Mouse (Mus musculus) hindbrain, embryonic 14.5 days (tissue): ENCODE data around the gene Madd. TPM values are rescaled to one million over a fixed set of nuclear protein-coding genes. Genes with fewer than 3 reads are reported as not detected.
A peak's percentile ranks its signal among the peaks of the same experiment; 100 is the strongest.

Source experiments
- ATAC-seq: fragments of 200-750 bp; cut with Nextera tagmentation; 2 replicates; pipeline ENCODE4 v1.8.0; 2017; ENCODE audit warnings: moderate number of reproducible peaks, mild to moderate bottlenecking, moderate TSS enrichment, moderate library complexity; ENCODE audit not compliant: low FRiP score
- DNase-seq: peaks from one replicate; pipeline ENCODE4 v3.0.0-alpha.2; 2015; ENCODE audit warnings: low spot score
- H3K27ac ChIP-seq: fragments of 300-500 bp; sonication (generic); 2 replicates; pipeline ENCODE4 v1.5.1; 2014; ENCODE audit warnings: mild to moderate bottlenecking, moderate library complexity
- H3K27me3 ChIP-seq: fragments of 300-500 bp; sonication (generic); 2 replicates; pipeline ENCODE4 v1.6.1; 2014; ENCODE audit warnings: mild to moderate bottlenecking, low read length, mixed read lengths; ENCODE audit not compliant: control insufficient read depth, insufficient read depth
- H3K36me3 ChIP-seq: fragments of 300-500 bp; sonication (generic); replicated peaks from 2 replicates; pipeline ENCODE4 v1.6.1; 2014; ENCODE audit not compliant: control insufficient read depth, insufficient read depth
- H3K4me1 ChIP-seq: fragments of 300-500 bp; sonication (generic); replicated peaks from 2 replicates; pipeline ENCODE4 v1.6.1; 2014; ENCODE audit warnings: antibody characterized with exemption, low read length, mixed read lengths; ENCODE audit not compliant: control insufficient read depth, insufficient read depth
- H3K4me2 ChIP-seq: fragments of 300-500 bp; sonication (generic); replicated peaks from 2 replicates; pipeline ENCODE4 v1.6.1; 2014; ENCODE audit warnings: mild to moderate bottlenecking, moderate library complexity
- H3K4me3 ChIP-seq: fragments of 300-500 bp; sonication (generic); replicated peaks from 2 replicates; pipeline ENCODE4 v1.5.1; 2014; ENCODE audit warnings: mild to moderate bottlenecking, low read length
- H3K9ac ChIP-seq: fragments of 300-500 bp; sonication (generic); 2 replicates; pipeline ENCODE4 v1.6.1; 2014
- H3K9me3 ChIP-seq: fragments of 300-500 bp; sonication (generic); 2 replicates; pipeline ENCODE4 v1.6.1; 2016; ENCODE audit warnings: low read length; ENCODE audit not compliant: control insufficient read depth
- WGBS: fragments of 180-500 bp; shearing (Covaris S2); extraction: QIAGEN DNeasy Blood & Tissue Kit; methylation state at CpG from one replicate; pipeline ENCODE4 v1.1.7; 2014; 5-methylcytosine and 5-hydroxymethylcytosine counted together
- polyA plus RNA-seq: library from polyadenylated mRNA; unstranded; fragments of >200 nt; fragmentation: Nextera tagmentation; extraction: Ambion mirVana; gene quantifications from 2 replicates; pipeline ENCODE4 v1.2.1, GENCODE M21; 2014

The Madd gene
- polyA plus RNA-seq, 1 experiment from 2014 or later: 51.6 TPM

GRCm38 (mm10) chr2:91198888-91199287 is 15.3 kb upstream of the Madd start:
- no peak overlapping the region for H3K4me3 ChIP-seq
- no peaks in the 10 kb centered on the region for H3K36me3 ChIP-seq
- H3K9ac ChIP-seq: no peak overlapping the region
- H3K27me3 ChIP-seq: no peaks in the 10 kb centered on the region
- ATAC-seq (no peak), DNase-seq (no peak)
- no peak overlapping the region for H3K4me2 ChIP-seq
- H3K9me3 ChIP-seq: no peaks in the 10 kb centered on the region
- 87% methylated on average over 3 of the region's 3 CpGs for WGBS
- no peak overlapping the region for H3K27ac ChIP-seq
- peaks cover 14% of the 10 kb centered on the region for H3K4me1 ChIP-seq

- no peaks in the 10 kb centered on the region for H3K9me3 ChIP-seq
- H3K36me3 ChIP-seq: no peaks in the 10 kb centered on the region
- ATAC-seq (no peak), DNase-seq (no peak)
- H3K4me1 ChIP-seq: peaks cover 1% of the 10 kb centered on the region; the same call in 1 of the 2 replicates
- no peak overlapping the region for H3K4me2 ChIP-seq
- H3K4me3 ChIP-seq: no peak overlapping the region
- H3K9ac ChIP-seq: no peak overlapping the region
- H3K27me3 ChIP-seq: no peaks in the 10 kb centered on the region
- H3K27ac ChIP-seq: no peak overlapping the region
- 71% methylated on average over 3 of the region's 3 CpGs for WGBS
These were observed 13.0 kb upstream of the Madd start for GRCm38 (mm10) chr2:91196577-91197001.

GRCm38 (mm10) chr2:91194624-91195332 is 11.1 kb upstream of the Madd start:
- ATAC-seq: peak; percentile 72
- Histone ChIP-seq H3K36me3 (no peaks in the 10 kb centered on the region), H3K27ac (no peak overlapping the region), H3K27me3 (no peaks in the 10 kb centered on the region), H3K4me2 (peak overlapping the region; percentile 48), H3K4me1 (no peaks in the 10 kb centered on the region; the same call in 1 of the 2 replicates), H3K9ac (peak overlapping the region; percentile 0), H3K4me3 (peak overlapping the region; percentile 18), H3K9me3 (no peaks in the 10 kb centered on the region)
- peak; percentile 51 for DNase-seq
- 2% methylated on average over 27 of the region's 27 CpGs for WGBS

- no peaks in the 10 kb centered on the region for H3K36me3 ChIP-seq
- no peaks in the 10 kb centered on the region; the same call in 1 of the 2 replicates for H3K4me1 ChIP-seq
- H3K27ac ChIP-seq: no peak overlapping the region
- no peaks in the 10 kb centered on the region for H3K27me3 ChIP-seq
- H3K9ac ChIP-seq: no peak overlapping the region
- no peaks in the 10 kb centered on the region for H3K9me3 ChIP-seq
- no peak for DNase-seq
- ATAC-seq: no peak
- H3K4me3 ChIP-seq: no peak overlapping the region
- 89% methylated on average over 16 of the region's 16 CpGs for WGBS
- H3K4me2 ChIP-seq: no peak overlapping the region
These were observed 6.9 kb upstream of the Madd start for GRCm38 (mm10) chr2:91190501-91190900.

GRCm38 (mm10) chr2:91187431-91187830 is 3.8 kb upstream of the Madd start:
- H3K4me3 ChIP-seq: no peak overlapping the region
- H3K4me1 ChIP-seq: no peaks in the 10 kb centered on the region
- H3K9me3 ChIP-seq: no peaks in the 10 kb centered on the region
- 67% methylated on average over 4 of the region's 4 CpGs for WGBS
- H3K27ac ChIP-seq: no peak overlapping the region
- H3K9ac ChIP-seq: no peak overlapping the region
- H3K27me3 ChIP-seq: no peaks in the 10 kb centered on the region
- no peak overlapping the region for H3K4me2 ChIP-seq
- no peaks in the 10 kb centered on the region for H3K36me3 ChIP-seq
- DNase-seq: no peak
- ATAC-seq: no peak

- no peaks in the 10 kb centered on the region for H3K27me3 ChIP-seq
- no peaks in the 10 kb centered on the region for H3K9me3 ChIP-seq
- H3K9ac ChIP-seq: no peak overlapping the region
- H3K27ac ChIP-seq: no peak overlapping the region
- H3K36me3 ChIP-seq: no peaks in the 10 kb centered on the region
- no peak overlapping the region for H3K4me3 ChIP-seq
- no peak for DNase-seq
- peaks cover 7% of the 10 kb centered on the region for H3K4me1 ChIP-seq
- H3K4me2 ChIP-seq: no peak overlapping the region
- 69% methylated on average over 1 of the region's 1 CpGs for WGBS
- no peak for ATAC-seq
These were observed 2.6 kb upstream of the Madd start for GRCm38 (mm10) chr2:91186208-91186607.

GRCm38 (mm10) chr2:91183148-91183513 is 506 bp downstream of the Madd start:
- DNase-seq (peak; percentile 96), ATAC-seq (peak; percentile 97)
- Histone ChIP-seq H3K9me3 (no peaks in the 10 kb centered on the region), H3K4me1 (peaks cover 23% of the 10 kb centered on the region), H3K4me2 (peak overlapping the region; percentile 80), H3K4me3 (peak overlapping the region; percentile 73), H3K27me3 (no peaks in the 10 kb centered on the region), H3K9ac (peak overlapping the region; percentile 76), H3K27ac (peak overlapping the region; percentile 89), H3K36me3 (peaks cover 8% of the 10 kb centered on the region)
- 2% methylated on average over 9 of the region's 9 CpGs for WGBS

- DNase-seq (peak; percentile 85), ATAC-seq (peak; percentile 97)
- Histone ChIP-seq H3K9me3 (no peaks in the 10 kb centered on the region), H3K36me3 (peaks cover 13% of the 10 kb centered on the region), H3K27me3 (no peaks in the 10 kb centered on the region), H3K4me1 (peaks cover 23% of the 10 kb centered on the region), H3K4me3 (peak overlapping the region; percentile 73), H3K27ac (peak overlapping the region; percentile 89), H3K4me2 (peak overlapping the region; percentile 80), H3K9ac (peak overlapping the region; percentile 76)
- WGBS: under 1% methylated on average over 80 of the region's 81 CpGs
These were observed 1.1 kb downstream of the Madd start for GRCm38 (mm10) chr2:91182405-91183147.

- ATAC-seq (no peak), DNase-seq (no peak)
- peaks cover 23% of the 10 kb centered on the region for H3K4me1 ChIP-seq
- peak overlapping the region; percentile 76 for H3K9ac ChIP-seq
- peaks cover 16% of the 10 kb centered on the region for H3K36me3 ChIP-seq
- H3K4me2 ChIP-seq: peak overlapping the region; percentile 80
- H3K27me3 ChIP-seq: no peaks in the 10 kb centered on the region
- 7% methylated on average over 8 of the region's 8 CpGs for WGBS
- H3K4me3 ChIP-seq: peak overlapping the region; percentile 73
- H3K27ac ChIP-seq: peak overlapping the region; percentile 89
- H3K9me3 ChIP-seq: no peaks in the 10 kb centered on the region
These were observed 1.6 kb downstream of the Madd start for GRCm38 (mm10) chr2:91182016-91182404.
